Mouse (Mus musculus): ENCODE measurements around the gene Gm36245.
"Not testable (repeated sequence)": the region's sequence is repeated elsewhere in the genome, so short reads cannot be mapped to it uniquely, and the experiment has no call there.

Gm36245 gene

GRCm38 (mm10) chr15:77598958-77599357, at the start of gene Gm36245:
TSS of gene Gm36245 (plus strand) at chr15:77599258.
- DNase-seq (ENCODE audit: low read depth): no peak

- no peak for DNase-seq (ENCODE audit: low read depth)
Observed at GRCm38 (mm10) chr15:77561792-77562191, 37.3 kb upstream of the Gm36245 start, which contains the start of gene 1700025B11Rik. TSS of gene 1700025B11Rik (minus strand) at chr15:77561892.

GRCm38 (mm10) chr15:77563219-77563618, 35.8 kb upstream of the Gm36245 start:
- no peak for DNase-seq (ENCODE audit: low read depth)

- DNase-seq (ENCODE audit: low read depth): no peak
Observed at GRCm38 (mm10) chr15:77578801-77579200, 20.3 kb upstream of the Gm36245 start.

- DNase-seq (ENCODE audit: low read depth): no peak
Observed at GRCm38 (mm10) chr15:77579311-77579710, 19.7 kb upstream of the Gm36245 start.

- no peak for DNase-seq (ENCODE audit: low read depth)
Observed at GRCm38 (mm10) chr15:77581681-77582080, 17.4 kb upstream of the Gm36245 start.

GRCm38 (mm10) chr15:77587026-77587425, 12.0 kb upstream of the Gm36245 start:
- no peak for DNase-seq (ENCODE audit: low read depth)

- DNase-seq (ENCODE audit: low read depth): no peak
Observed at GRCm38 (mm10) chr15:77588981-77589380, 10.1 kb upstream of the Gm36245 start.

GRCm38 (mm10) chr15:77590881-77591280, 8.2 kb upstream of the Gm36245 start:
- no peak for DNase-seq (ENCODE audit: low read depth)

- no peak for DNase-seq (ENCODE audit: low read depth)
Observed at GRCm38 (mm10) chr15:77593557-77593956, 5.5 kb upstream of the Gm36245 start.

- no peak for DNase-seq (ENCODE audit: low read depth)
Observed at GRCm38 (mm10) chr15:77595961-77596360, 3.1 kb upstream of the Gm36245 start, which contains the start of gene Apol10b. TSS of gene Apol10b (minus strand) at chr15:77596125.

GRCm38 (mm10) chr15:77598429-77598828, 629 bp upstream of the Gm36245 start:
- no peak for DNase-seq (ENCODE audit: low read depth)

GRCm38 (mm10) chr15:77606069-77606468, 7.0 kb downstream of the Gm36245 start:
- DNase-seq (ENCODE audit: low read depth): no peak

- DNase-seq (ENCODE audit: low read depth): no peak
Observed at GRCm38 (mm10) chr15:77624710-77625109, 25.7 kb downstream of the Gm36245 start.

- not testable (repeated sequence) for DNase-seq (ENCODE audit: low read depth)
Observed at GRCm38 (mm10) chr15:77626471-77626870, 27.4 kb downstream of the Gm36245 start.

- DNase-seq (ENCODE audit: low read depth): not testable (repeated sequence)
Observed at GRCm38 (mm10) chr15:77628647-77629046, 29.6 kb downstream of the Gm36245 start.

- not testable (repeated sequence) for DNase-seq (ENCODE audit: low read depth)
Observed at GRCm38 (mm10) chr15:77629822-77630221, 30.8 kb downstream of the Gm36245 start.

- not testable (repeated sequence) for DNase-seq (ENCODE audit: low read depth)
Observed at GRCm38 (mm10) chr15:77643176-77643575, 44.1 kb downstream of the Gm36245 start, which contains the start of gene Apol11b. TSS of gene Apol11b (minus strand) at chr15:77643286.

- not testable (repeated sequence) for DNase-seq (ENCODE audit: low read depth)
Observed at GRCm38 (mm10) chr15:77651143-77651542, 52.1 kb downstream of the Gm36245 start.

All from naive thymus-derived CD4-positive, alpha-beta T cell, adult 2 months (primary cell).